Mouse (Mus musculus): ENCODE results near the gene D630039A03Rik.
A peak's percentile ranks its signal among the peaks of the same experiment; 100 is the strongest.
"Not testable (repeated sequence)": the region's sequence is repeated elsewhere in the genome, so short reads cannot be mapped to it uniquely, and the experiment has no call there.

Gene D630039A03Rik

DNA sequence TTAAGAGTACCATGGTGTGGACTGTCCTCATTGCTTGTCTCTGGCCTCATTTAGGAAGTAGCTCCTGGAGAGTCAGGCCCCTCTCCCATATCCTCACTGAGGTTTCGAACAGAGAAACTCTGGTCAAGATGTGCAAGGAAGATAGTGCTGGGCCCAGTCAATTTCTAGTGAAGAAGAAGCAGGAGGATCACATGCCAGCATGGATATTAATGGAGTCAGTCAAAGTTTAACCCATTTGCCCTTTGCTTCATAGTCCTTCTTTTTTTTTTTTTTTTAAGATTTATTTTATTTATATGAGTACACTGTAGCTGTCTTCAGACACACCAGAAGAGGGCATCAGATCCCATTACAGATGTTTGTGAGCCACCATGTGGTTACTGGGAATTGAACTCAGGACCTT, 27.1 kb downstream of the D630039A03Rik start:
- not testable (repeated sequence) for DNase-seq (ENCODE audit: low spot score)

- DNase-seq (ENCODE audit: low spot score): peak; percentile 34
Measured at GRCm38 (mm10) chr4:57888246-57888645, 27.9 kb downstream of the D630039A03Rik start.

DNA sequence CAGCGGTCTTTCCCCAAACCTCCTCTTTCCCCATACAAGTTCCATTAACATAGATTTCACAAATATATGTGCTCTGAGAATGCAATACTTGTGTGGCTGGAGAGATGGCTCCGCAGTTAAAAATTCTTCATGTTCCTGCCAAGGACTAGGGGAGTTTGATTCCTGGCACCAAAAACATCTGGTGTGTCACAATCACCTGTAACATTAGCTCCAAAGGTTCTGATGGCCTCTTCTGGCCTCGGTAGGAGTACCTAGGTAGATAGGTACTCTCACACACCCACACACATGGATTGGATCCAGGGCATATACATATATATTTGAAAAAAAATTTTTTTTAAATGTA, 29.2 kb downstream of the D630039A03Rik start:
- no peak for DNase-seq (ENCODE audit: low spot score)

DNA sequence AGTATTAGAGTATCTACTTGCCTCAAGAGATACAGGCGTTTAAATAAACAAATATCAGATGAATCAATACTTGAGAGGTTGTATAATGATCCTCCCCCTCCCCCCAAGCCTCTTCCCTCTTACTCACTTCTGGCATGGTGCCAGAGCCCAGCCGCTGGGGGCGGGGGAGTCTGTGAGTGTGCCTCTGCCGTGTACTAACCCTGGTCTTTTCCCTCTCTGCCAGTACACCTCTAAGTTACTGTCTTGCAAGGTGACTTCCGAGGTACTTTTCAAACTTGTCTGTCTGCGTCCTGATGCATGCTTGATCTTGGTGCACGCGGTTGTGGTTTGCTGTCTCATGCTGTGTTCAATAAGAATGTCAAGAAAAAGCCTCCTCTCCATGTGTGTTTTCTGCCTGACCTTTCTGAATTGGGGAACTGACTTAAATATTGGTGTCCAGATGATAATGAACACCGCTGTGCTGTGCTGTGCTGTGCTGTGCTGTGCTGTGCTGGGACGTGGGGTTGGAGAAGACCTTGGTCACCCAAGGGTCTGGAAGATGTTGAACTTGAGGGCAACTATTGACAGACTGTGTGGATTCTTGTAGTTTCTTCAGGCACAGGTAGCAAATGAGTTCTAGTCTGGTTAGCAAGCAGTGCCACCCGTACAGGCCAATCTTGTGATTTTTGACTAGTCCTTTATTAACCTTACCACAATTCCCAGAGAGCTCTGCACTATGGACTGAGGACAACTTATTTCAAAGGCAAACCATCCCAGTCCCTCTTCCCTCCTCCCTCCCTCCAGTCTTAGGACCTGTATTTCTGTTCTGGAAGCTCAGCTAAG, 29.8 kb downstream of the D630039A03Rik start:
- peak; percentile 54 for DNase-seq (ENCODE audit: low spot score)

DNA sequence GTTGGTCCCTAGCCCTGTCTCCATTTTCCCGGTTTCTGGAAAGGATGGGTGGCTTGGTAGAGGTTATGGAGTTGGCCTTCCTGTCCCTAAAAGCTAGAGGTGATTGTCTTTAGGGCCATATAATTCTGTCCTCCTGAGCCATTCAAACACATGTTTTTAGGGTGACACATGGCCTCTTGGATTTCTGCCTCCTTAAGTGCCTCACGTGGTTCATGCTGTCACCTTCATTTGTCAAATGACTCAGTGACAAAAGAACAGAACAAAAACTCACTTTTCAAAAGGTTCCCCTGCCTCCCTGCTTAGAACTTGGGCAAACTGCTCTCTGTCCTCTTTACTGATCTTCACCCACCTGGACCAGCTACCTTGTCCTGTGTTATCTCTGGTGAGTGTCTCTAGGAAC, 30.9 kb downstream of the D630039A03Rik start:
- peak; percentile 7 for DNase-seq (ENCODE audit: low spot score)

DNA sequence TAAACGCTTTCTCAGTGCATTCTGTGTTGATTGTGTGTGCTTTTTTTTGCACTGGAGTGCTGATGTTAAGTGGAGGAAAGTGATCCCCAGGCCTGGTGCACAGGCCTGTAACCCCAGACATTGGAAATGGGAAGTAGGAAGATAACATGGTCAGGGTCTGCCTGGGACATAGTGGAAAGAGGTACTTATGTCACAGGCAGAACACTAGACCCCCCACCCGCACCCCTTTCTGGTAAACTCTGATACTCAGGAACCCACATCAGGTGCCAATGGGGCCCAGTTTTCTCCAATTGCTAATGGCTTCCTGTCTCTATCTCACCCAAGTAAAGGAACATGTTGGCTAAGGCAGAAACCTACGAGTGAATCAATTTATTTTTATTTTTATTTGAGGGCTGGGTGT, 31.6 kb downstream of the D630039A03Rik start:
- peak; percentile 28 for DNase-seq (ENCODE audit: low spot score)

- peak; percentile 39 for DNase-seq (ENCODE audit: low spot score)
Measured at GRCm38 (mm10) chr4:57883520-57884421, 32.3 kb downstream of the D630039A03Rik start.

DNA sequence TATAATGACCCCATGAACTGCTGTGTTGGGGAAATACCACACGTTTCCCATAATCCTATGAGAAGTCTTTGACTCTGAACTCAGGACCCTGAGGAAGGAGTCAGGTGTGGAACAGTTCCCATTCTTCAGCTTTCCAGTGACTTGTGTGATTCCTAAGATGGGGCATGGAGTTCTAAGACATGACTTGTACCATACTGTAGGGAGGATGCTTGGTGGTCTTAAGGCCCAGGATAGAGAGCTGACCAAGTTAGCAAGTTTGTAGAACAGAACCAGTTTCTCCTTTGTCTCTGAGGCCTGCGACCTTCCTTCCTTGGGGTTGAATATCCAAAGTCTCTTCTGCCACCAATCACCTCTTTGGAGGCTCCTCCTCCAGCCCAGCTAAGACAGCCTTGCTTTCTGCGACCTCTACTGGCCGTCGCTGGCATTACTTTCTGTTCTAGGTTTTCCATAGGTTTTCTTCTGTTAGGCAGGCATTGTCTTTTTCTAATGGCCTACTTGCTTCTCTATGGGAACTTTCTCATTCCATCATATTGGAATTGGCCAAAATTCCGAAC, 36.2 kb downstream of the D630039A03Rik start:
- peak; percentile 90 for DNase-seq (ENCODE audit: low spot score)

DNA sequence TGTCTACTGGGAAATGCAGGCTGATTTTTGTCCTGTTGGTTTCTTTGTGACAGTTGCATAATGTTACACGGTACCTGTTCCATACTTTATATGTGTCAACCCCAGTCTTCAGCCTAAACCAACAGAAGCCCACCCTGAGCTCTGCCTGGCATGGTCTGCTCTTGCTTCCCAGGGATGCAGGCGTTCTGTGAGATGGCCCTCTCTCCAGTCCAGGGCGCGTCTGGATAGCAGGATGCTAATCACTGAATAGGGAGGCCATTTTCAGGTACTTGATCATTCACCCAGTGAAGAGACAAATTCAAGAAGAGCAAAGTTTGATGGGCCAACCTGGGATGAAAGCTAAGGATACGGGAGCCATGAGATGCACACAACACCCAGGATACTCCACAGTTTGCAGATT, 37.0 kb downstream of the D630039A03Rik start:
- DNase-seq (ENCODE audit: low spot score): peak; percentile 23

GRCm38 (mm10) chr4:57867454-57867853, 48.6 kb downstream of the D630039A03Rik start:
- peak; percentile 36 for DNase-seq (ENCODE audit: low spot score)

- DNase-seq (ENCODE audit: low spot score): peak; percentile 31
Measured at GRCm38 (mm10) chr4:57866990-57867389, 49.1 kb downstream of the D630039A03Rik start.

DNA sequence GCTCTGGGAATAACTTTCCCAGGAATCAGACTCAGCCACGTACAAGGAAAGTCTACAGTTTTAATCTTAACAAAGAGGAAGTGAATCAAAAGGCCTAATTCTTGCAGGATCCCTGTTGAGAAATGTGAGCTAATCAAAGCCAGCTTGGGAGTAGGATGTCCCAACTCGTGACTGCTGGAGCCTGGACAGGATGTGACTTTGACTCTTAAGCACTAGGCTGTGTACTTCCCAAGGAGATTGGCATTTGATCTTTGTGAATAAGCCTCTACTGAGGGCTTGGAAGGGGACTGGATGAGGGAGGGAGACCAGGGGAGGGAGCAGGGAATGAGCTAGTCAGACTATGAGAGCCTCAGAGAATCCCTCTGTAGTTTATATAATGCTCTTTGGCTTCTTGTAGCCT, 50.0 kb downstream of the D630039A03Rik start:
- peak; percentile 29 for DNase-seq (ENCODE audit: low spot score)

GRCm38 (mm10) chr4:57862269-57862986, 53.7 kb downstream of the D630039A03Rik start:
- peak; percentile 27 for DNase-seq (ENCODE audit: low spot score)

DNA sequence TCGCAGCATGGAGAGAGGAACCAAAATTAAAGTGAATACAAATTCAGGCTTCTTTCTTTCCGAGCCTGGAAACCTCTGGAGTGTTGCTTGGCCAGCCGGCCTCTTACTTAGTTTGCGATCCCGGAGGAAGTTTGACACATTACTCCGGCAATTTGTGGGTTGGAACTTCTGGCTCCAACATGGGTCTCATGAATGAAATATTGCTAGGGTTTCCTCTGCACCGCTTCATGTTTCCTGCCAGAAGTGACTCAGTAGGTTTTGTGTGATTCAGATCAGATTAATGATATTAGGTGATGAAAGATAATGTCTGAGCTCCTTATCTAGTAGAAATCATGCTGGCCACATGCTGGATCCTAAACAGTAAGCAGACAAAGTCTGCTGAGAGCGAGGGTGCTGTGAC, 54.2 kb downstream of the D630039A03Rik start:
- peak; percentile 23 for DNase-seq (ENCODE audit: low spot score)

GRCm38 (mm10) chr4:57861166-57861565, 54.9 kb downstream of the D630039A03Rik start:
- DNase-seq (ENCODE audit: low spot score): peak; percentile 32

GRCm38 (mm10) chr4:57860204-57860611, 55.9 kb downstream of the D630039A03Rik start:
- DNase-seq (ENCODE audit: low spot score): peak; percentile 34
